Mouse (Mus musculus): ENCODE measurements around the gene Atp2c2.

- TF ChIP-seq CTCF (IDR thresholded peaks at IDR 0.05) (no peak), POLR2A (IDR thresholded peaks at IDR 0.05; ENCODE audit: insufficient read depth, low read depth, low read length) (no peak)
Observed at GRCm38 (mm10) chr8:119719011-119719501, 19.2 kb downstream of the Atp2c2 start.

Measured in heart, adult 2 months (tissue).